Mouse (Mus musculus): ENCODE measurements around the gene Mcrip1.
"Not testable (repeated sequence)": the region's sequence is repeated elsewhere in the genome, so short reads cannot be mapped to it uniquely, and the experiment has no call there.

Gene Mcrip1

GRCm38 (mm10) chr11:120542376-120542775 is 7.2 kb downstream of the Mcrip1 start:
- DNase-seq (ENCODE audit: low spot score), result no peak

GRCm38 (mm10) chr11:120541907-120542306 is 7.6 kb downstream of the Mcrip1 start:
- no peak for DNase-seq (ENCODE audit: low spot score)

- peak; percentile 35 for DNase-seq (ENCODE audit: low spot score)
Measured at GRCm38 (mm10) chr11:120539285-120540014, 10.1 kb downstream of the Mcrip1 start.

- DNase-seq (ENCODE audit: low spot score), result no peak
Measured at GRCm38 (mm10) chr11:120538955-120539284, 10.6 kb downstream of the Mcrip1 start.

- no peak for DNase-seq (ENCODE audit: low spot score)
Measured at GRCm38 (mm10) chr11:120538485-120538884, 11.0 kb downstream of the Mcrip1 start.

GRCm38 (mm10) chr11:120535804-120536203 is 13.7 kb downstream of the Mcrip1 start:
- DNase-seq (ENCODE audit: low spot score), result no peak

GRCm38 (mm10) chr11:120535145-120535544 is 14.4 kb downstream of the Mcrip1 start:
- no peak for DNase-seq (ENCODE audit: low spot score)

- DNase-seq (ENCODE audit: low spot score), result no peak
Measured at GRCm38 (mm10) chr11:120534093-120534492, 15.4 kb downstream of the Mcrip1 start.

- no peak for DNase-seq (ENCODE audit: low spot score)
Measured at GRCm38 (mm10) chr11:120531646-120532045, 17.9 kb downstream of the Mcrip1 start.

- no peak for DNase-seq (ENCODE audit: low spot score)
Measured at GRCm38 (mm10) chr11:120530085-120530964, 19.2 kb downstream of the Mcrip1 start, which contains the start of gene Gcgr. Gene Gcgr (plus strand): TSS chr11:120530699.

GRCm38 (mm10) chr11:120528903-120529302 is 20.6 kb downstream of the Mcrip1 start:
- no peak for DNase-seq (ENCODE audit: low spot score)

GRCm38 (mm10) chr11:120527690-120528354 is 21.7 kb downstream of the Mcrip1 start:
- no peak for DNase-seq (ENCODE audit: low spot score)

GRCm38 (mm10) chr11:120525959-120526358 is 23.6 kb downstream of the Mcrip1 start:
- no peak for DNase-seq (ENCODE audit: low spot score)

GRCm38 (mm10) chr11:120522581-120522980 is 26.9 kb downstream of the Mcrip1 start:
- DNase-seq (ENCODE audit: low spot score), result no peak

- no peak for DNase-seq (ENCODE audit: low spot score)
Measured at GRCm38 (mm10) chr11:120520967-120521540, 28.5 kb downstream of the Mcrip1 start.

- no peak for DNase-seq (ENCODE audit: low spot score)
Measured at GRCm38 (mm10) chr11:120520498-120520897, 29.0 kb downstream of the Mcrip1 start.

GRCm38 (mm10) chr11:120519738-120520137 is 29.8 kb downstream of the Mcrip1 start:
- no peak for DNase-seq (ENCODE audit: low spot score)

GRCm38 (mm10) chr11:120518558-120518957 is 31.0 kb downstream of the Mcrip1 start:
- DNase-seq (ENCODE audit: low spot score), result no peak

- no peak for DNase-seq (ENCODE audit: low spot score)
Measured at GRCm38 (mm10) chr11:120518027-120518426, 31.5 kb downstream of the Mcrip1 start.

- DNase-seq (ENCODE audit: low spot score), result no peak
Measured at GRCm38 (mm10) chr11:120517147-120517546, 32.4 kb downstream of the Mcrip1 start.

- peak; percentile 88 for DNase-seq (ENCODE audit: low spot score)
Measured at GRCm38 (mm10) chr11:120515611-120516010, 33.9 kb downstream of the Mcrip1 start.

GRCm38 (mm10) chr11:120514262-120514661 is 35.3 kb downstream of the Mcrip1 start:
- not testable (repeated sequence) for DNase-seq (ENCODE audit: low spot score)
